Mouse (Mus musculus) 3T3-L1 (cell line): Measurements from ENCODE around the gene Klhl22.

ENCODE experiments used
- DNase-seq: peaks from one replicate; pipeline ENCODE4 v3.0.0-alpha.2; 2015; ENCODE audit warnings: low read depth, low spot score

The Klhl22 gene

DNA sequence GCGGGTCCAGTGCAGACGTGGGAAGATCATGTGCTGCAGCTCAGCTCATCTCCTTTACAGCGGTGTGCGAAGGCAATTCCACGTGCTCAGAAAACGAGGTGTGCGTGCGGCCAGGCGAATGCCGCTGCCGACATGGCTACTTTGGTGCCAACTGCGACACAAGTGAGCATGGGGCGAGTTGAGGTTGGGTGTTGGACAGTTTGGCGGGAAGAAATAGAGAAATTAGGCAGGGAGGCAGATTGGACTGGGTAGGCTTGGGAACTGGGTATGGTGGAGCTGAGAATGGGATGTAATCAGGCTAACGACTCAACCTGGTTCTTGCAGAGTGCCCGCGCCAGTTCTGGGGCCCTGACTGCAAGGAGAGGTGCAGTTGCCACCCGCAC lies 43.0 kb downstream of the Klhl22 start:
- DNase-seq: no peak

DNA sequence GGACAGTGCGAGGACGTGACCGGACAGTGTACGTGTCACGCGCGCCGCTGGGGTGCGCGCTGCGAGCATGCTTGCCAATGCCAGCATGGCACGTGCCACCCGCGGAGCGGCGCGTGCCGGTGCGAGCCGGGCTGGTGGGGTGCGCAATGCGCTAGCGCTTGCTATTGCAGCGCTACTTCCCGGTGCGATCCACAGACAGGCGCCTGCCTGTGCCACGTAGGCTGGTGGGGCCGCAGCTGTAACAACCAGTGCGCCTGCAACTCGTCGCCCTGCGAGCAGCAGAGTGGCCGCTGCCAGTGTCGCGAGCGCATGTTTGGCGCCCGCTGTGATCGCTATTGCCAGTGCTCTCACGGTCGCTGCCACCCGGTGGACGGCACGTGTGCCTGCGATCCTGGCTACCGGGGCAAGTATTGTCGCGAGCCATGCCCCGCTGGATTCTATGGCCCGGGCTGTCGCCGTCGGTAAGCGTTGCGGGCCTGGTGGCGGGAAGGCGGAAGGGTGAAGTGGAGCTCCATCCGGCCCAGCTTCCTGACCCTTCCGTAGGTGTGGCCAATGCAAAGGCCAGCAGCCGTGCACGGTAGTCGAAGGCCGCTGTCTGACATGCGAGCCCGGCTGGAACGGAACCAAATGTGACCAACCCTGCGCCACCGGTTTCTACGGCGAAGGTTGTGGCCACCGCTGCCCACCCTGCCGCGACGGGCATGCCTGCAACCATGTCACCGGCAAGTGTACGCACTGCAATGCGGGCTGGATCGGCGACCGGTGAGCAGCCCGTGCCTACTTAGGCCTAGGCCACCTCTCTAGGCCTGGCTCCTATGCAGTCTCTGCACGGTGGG lies 43.6 kb downstream of the Klhl22 start:
- no peak for DNase-seq

DNA sequence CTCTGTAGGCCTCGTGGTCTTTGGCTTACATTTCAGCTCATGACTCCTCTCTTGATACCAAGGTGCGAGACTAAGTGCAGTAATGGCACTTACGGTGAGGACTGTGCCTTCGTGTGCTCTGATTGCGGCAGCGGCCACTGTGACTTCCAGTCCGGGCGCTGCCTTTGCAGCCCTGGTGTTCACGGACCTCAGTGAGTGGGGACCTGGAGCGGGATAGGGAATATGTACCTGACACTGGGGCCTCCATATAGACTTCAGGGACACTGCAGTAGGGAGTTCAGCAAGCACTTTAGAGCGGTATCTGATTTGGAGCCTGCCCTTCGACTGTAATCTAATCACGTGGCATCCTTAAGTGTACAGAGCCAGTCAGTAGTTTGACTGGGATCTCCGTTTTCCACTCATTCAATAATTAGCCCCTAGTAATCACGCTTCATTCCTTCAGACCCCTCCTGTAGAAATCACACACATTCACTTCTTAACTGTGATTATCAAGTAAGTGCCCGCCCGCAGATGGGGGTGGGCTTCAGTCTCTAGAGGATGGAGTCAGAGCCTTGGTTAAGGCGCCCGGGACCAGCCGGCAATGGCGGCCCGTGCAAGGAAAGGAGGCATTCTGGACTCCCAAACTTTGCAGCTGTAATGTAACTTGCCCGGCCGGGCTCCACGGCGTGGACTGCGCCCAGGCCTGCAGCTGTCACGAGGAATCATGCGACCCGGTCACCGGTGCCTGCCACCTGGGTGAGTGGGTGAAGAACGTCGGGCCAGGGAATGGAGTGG lies 44.4 kb downstream of the Klhl22 start:
- no peak for DNase-seq

DNA sequence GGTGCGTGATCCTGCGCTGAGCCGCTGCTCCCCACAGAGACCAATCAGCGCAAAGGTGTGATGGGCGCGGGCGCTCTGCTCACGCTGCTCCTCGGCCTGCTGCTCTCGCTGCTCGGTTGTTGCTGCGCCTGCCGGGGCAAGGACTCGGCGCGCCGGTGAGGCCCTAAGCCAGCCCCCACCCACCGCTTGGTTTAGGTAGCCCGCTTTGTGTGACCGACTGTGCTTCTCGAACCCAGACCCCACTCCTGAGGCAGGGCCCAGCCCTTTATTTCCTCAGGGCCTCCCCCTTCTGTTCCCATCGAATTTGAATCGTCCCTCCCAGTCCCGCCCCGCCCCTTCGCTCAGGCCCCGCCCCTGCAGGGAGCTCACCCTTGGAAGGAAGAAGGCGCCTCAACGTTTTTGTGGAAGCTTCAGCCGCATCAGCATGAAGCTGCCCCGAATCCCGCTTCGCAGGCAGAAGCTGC lies 45.1 kb downstream of the Klhl22 start:
- no peak for DNase-seq

DNA sequence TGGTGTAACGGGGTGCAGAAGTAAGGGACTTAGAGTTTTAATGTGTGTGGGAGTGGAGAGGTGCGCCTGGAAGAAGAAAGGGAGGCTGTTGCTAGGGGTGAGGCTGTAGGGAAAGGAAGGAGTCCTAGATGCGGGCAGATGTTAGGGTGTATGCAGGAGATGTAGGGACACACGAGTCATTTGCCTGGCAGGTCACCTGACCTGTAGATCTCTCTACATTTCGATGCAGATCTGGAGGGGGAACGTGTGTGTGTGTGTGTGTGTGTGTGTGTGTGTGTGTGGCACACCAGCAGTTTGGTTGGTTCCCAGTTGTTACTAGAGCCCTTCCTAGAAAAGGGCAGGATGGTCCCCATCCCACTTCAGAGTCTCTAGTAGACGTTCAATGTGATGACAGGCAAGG lies 45.6 kb downstream of the Klhl22 start:
- DNase-seq: no peak

DNA sequence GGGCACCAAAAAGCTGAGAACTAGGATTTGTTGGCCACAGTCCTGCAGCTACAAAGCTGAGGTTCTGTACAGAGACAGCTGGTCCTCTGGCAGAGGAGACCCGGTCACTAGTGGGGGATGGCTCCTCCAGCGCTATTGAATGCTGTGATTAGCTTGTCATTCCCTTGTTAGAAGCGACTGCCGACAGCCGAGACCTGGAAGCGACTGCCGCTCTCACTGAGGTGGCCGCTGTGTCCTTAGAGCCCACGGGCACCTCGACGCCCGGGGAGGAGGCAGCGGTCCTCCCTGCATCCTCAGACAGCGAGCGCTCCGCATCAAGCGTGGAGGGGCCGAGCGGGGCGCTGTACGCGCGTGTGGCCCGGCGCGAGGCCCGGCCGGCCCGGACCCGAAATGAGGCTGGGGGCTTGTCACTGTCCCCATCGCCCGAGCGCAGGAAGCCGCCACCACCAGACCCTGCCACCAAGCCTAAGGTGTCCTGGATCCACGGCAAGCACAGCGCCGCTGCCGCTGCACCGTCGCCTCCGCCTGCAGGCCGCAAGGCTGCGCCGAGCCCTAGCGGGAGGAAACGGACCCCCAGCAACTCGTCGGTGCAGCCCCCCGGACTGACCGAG lies 47.3 kb downstream of the Klhl22 start:
- DNase-seq: no peak

DNA sequence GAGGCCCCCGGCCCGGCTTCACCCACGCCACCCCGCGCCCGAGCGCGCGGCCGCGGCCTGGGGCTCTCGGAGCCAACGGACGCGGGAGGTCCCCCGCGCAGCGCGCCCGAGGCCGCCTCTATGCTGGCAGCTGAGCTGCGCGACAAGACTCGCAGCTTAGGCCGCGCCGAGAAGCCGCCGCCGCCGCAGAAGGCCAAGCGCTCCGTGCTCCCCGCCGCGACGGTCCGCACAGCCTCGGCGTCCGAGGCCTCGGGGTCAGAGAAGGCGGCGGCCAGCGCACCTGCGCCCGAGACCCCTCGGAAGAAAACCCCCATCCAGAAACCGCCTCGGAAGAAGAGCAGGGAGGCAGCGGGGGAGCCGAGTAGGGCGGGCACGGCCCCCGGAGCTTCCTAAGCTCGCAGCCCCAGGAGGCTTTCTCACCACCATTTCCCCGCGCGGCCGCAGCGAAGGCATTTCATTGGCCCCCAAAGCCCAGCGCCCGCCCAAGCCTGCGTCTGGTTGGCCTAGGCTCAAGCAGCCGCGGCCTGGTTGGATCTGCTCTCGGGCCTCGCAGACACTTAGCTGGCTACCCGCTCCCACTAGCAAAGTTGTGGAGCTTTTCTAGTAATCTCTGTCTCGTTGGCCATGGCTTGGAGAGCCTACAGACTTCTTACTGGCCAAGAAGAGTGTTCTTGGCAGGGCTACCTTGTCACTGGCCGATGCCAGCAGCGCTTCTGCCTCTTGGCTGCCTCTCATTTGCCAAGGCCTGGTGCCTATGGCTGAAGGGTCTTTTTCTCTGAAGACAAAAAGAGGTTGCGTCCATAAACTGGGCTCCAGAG lies 48.0 kb downstream of the Klhl22 start:
- no peak for DNase-seq

DNA sequence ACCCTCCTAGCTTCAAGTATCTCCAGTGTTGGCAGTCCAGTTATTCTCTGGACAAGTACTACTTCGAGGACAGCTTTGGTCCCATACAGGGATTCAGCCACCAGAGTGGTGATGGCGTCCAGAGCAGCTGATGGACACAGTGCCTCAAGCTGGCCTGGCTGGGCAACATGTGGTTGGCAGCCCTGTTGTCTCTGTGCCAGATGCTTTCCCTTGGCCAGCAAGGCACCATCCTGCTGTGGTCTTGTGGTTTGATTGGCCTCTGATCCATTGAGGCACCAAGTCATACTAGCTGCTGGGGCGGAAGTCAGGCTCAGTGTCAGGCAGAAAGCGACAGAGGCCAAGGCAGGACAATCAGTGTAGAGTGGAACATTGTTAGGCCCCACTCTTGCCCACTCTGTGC lies 49.7 kb downstream of the Klhl22 start:
- DNase-seq: peak; percentile 97

DNA sequence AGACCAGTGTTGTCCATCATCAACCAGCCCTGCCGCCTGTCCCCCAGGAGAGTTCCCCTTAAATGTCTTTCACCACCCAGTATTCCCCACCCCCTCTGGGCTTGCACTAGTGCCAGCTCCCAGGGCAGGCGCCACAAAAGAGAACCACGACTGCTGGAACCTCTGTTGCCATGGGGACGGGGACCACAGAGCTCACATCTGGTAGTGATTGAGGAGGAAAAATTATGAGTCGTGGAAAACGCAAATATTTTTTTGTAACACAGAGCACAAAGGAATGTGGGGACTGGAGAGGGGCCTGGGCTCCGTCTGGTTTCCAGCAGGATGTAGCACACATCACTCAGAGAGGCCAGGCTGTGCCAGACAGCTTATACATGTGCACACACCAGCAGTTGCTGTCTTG lies 50.3 kb downstream of the Klhl22 start:
- DNase-seq: peak; percentile 99

DNA sequence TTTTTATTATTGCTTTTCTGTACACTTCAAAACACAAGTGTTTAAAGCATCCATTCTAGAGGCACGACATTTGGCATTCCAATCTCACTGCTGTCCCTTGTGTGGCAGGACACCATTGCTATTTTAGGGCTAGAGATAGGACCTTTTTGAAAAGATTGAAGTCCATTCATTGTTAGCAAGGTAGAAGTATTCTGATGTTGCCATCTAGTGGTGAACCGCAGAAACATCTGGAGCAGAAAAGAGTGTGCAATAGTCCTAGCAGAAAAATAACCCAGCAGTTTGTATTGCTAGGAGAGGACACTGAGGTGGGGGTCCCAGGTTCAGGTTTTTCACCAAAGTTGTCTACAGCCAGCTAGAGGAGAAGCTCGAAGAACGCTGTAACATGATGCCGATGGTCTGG lies 52.7 kb downstream of the Klhl22 start:
- peak; percentile 87 for DNase-seq

DNA sequence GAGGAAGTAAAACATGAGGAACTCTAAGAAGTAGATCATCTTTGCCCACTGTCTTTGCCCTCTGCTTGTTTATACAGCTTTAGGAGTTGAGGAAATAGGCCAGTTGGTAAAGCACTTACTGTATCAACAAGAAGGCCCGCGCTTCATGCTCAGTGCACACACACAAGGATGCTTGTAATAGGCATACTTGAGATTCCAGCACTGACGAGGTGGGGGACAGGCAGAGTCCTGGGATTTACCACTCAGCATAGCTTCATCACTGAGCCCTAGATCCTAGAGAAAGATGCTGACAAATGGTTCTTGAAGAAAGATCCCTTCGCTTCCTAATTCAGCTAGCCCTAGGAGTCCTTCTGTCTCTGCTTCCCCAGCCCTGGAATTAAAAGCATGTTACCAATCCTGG lies 53.8 kb downstream of the Klhl22 start:
- DNase-seq: no peak

DNA sequence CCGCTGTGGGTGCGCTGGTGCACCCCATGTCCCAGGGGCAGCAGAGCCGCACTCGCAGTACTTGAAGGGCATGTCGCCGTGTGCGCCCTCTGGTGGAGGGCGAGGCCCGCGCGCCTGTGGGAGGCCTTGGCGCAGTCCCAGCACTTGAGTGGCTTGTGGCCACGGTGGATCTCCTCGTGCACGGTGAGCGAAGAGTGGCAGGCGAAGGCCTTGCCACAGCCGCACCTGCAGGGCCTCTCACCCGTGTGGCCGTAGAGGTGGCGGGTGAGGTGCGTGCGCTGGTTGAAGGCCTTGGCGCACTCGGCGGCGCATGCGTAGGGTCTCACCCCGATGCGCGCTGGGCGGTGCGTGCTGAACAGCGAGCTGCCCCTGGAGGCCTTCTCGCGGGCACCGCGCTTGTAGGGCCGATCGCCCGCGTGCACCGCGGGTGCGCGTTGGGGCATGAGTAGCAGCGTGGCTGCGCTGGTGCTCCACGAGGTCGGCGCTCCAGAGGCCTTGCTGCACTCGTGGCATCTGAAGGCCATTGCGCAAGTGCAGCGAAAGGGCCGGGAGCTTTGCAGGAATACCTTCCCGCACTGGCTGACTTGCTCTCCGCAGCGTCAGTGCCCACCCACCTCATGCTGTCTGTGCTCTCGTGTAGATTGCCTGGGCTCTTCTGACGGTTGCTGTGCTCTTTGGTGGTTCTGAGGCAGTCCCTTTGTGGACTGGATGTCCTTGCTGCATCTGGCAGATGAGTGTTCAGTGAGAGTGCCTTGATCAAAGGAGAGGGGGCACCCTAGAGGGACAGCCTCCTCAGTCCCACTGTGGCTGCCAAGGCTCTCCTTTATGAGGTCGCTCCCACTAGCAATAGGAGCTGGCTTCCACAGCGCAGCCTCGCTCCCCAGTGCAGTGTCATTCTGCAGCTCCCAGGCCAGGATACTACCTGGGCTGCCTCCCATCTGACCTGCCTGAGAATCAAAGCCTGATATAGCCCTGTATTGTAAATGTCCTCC lies 56.3 kb downstream of the Klhl22 start:
- DNase-seq: no peak

DNA sequence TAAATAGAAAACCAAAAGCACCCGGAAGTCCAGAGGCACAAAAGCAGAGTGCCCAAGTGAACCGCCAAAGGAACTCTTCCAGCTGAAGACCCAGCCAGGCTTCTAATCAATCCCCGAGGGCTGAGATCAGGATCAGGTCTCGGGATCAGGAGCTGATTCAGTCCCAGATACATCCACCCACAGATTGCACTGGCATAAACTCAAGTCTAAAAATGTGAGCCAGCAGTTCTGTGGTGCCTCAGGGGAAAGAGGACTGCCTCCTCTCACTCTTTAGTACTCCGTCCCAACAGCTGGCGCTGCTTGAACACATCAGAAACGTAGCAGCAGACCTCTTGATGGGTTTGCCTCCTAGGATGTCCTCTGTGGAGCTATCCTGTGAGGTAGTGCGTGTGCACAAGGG lies 57.1 kb downstream of the Klhl22 start:
- peak; percentile 55 for DNase-seq

DNA sequence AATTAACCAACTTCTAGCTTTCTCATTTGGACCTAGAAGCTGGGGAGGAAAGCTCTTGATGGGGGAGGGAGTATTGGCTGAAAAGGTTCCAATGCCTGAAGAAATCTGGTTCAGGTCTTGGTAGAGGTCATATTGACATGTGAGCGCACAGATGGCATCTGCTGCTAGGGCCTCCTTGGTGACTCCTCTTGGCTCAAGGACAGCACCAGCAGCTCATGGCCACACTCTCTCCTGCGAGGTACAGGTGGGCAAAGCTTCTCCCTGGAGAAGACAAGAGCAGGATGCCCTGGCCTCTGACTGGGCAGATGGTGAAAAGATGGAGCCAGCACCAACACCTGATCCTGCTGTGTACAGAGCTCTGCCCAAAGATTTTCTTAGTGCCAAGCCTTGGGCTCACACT lies 67.1 kb downstream of the Klhl22 start:
- no peak for DNase-seq

DNA sequence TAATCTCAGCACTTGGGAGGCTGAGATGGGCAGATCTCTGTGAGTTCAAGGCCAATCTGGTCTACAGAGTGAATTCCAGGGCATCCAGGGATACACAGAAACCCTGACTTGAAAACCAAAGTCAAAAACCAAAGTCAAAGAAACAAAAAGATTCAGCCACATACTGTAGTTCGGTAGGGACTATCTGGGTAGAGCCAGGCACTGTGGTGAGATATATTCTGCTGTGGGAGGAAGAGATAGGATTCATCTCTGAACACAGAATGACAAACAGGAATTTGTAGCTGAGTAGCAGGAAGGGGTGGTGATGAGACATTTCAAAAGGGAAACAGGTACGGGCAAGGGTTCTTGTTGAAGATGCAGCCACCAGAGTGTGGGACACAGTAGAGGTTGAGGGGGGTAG lies 68.8 kb downstream of the Klhl22 start:
- no peak for DNase-seq

DNA sequence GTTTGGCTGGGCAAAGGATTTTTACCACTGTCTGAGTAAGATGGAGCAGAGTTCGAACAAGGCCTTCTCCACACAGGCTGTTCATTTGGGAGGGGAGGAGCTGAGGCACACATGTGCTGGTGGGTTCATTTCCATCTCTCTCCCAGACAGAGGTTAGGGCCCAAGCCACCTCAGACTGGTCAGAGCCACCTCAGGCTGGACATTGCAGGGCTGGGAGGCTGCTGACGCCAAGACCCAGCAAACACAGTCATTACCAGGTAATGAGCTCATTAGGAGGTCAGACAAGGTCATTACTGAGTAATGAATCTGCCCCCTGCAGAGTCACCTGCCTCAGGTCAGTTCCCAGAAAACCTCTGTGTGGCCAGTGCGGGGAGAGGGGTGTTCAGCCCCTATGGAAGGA lies 69.4 kb downstream of the Klhl22 start:
- DNase-seq: no peak

DNA sequence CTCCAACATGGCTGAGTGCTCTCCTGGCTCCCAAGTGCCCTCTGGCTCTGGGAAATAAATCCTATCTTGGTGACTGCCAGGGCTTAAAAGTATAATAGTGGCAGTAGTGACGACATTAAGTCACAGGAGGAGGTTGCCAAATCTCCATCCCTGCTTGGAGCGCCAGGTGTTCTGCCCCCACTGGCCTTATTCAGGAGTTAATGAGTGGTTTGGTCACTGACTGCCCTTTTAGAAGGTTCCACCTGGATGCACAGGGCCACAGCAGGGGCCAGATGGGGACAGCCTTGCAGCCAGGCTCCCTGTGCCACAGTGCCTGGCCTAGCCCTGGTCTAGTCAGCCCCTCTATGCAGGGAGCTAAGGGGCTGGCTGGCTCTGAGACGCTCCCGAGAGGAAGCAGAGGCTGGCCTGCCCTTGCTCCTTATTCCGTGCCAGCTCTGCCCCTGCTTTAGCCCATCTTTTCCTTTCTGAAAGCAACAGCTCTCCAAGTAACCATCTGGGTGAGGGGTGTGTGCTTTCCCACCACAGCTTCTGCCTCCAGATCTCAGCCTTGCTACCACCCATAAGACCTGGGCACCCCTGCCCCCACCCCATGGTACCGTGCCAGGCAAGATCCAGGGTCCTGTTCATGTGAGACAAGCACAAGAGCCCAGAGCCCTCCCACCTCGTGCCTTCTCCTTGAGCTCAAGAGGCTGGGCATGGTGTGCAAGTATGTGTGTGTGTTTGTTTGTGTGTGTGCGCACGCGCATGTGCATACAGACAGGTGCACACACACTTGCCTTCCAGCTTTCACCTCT lies 71.2 kb downstream of the Klhl22 start:
- DNase-seq: no peak

DNA sequence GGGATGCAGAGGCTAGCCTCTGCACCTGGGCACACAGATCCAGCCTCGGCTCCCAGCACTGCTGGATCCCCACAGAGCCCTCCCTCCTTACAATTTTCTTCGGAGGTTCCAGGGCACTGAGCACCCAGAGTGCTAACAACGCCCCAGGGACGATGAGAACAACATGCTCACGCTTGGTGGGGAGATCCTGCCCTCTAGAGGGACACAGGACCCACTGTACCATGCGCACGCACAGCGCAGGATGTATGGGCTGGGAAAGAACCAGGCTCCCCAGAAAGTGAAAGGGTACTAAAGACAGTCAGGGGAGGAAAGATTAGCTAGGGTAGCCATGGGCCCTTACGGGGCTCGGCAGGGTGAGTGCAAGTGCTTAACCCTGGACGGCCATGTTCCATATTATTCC lies 72.4 kb downstream of the Klhl22 start:
- no peak for DNase-seq

DNA sequence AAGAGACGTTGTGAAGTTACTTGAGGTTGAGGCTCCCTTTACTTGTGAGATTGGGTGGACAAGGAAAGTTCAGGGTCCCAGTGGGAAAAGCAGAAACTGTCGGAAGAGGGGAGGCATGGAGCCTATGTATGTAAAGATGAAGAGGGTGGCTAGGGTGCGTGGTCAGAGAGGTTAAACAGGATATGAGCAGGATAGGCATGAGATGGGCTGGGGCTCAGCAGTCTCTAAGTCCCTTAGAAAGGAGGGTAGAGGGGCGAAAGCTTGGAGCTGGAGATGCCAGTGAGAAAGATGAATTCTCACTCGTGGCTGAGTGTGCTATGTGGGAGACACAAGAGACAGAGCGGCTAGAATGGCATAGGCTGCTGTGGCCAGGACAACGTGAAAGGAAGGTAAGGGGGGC lies 73.4 kb downstream of the Klhl22 start, which contains the start of gene B830017H08Rik:
Gene B830017H08Rik (plus strand): TSS at position 301 of the 400 bp plus-strand sequence.
- no peak for DNase-seq

DNA sequence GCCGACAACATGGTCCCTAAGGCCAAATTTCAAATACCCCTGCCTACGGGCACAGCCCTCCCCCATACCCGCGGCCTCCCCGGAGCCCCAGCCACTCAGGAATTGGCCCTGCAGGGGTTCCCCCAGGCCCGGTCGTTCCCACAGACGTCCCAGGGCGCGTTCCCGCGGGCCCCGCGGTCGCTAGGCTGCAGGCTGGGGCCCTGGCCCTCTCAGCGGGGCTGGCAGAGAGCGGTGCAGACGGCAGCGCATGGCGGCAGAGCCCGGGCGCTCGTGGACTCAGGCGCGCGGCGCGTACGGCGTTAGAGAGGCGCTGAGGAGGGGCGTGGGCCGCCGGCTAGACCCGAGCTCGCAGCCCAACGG lies 73.9 kb downstream of the Klhl22 start:
- no peak for DNase-seq
